Mouse (Mus musculus) cerebellum, postnatal 4 days (tissue): ENCODE data around the gene Sphk2.

Experiments used
- DNase-seq, 2 experiments: peaks; one replicate each; pipeline ENCODE4 v3.0.0; 2022; ENCODE audit warnings: low spot score in 2 of 2, mixed read lengths in 1 of 2

Gene Sphk2

GRCm38 (mm10) chr7:45717918-45718297, at the start of gene Sphk2:
Sphk2 (minus strand) TSS chr7:45718002.
- peak; percentile 97 to 98 for DNase-seq

GRCm38 (mm10) chr7:45767500-45767899, 49.7 kb upstream of the Sphk2 start:
- no peak for DNase-seq

- DNase-seq, result no peak
These were observed 49.0 kb upstream of the Sphk2 start for GRCm38 (mm10) chr7:45766764-45767163.

GRCm38 (mm10) chr7:45765995-45766394, 48.2 kb upstream of the Sphk2 start:
- DNase-seq, result no peak

- no peak for DNase-seq
These were observed 42.3 kb upstream of the Sphk2 start for GRCm38 (mm10) chr7:45760151-45760550.

- DNase-seq, result no peak
These were observed 41.6 kb upstream of the Sphk2 start for GRCm38 (mm10) chr7:45759400-45759799.

- DNase-seq, result no peak
These were observed 37.9 kb upstream of the Sphk2 start for GRCm38 (mm10) chr7:45755703-45756102.

- no peak for DNase-seq
These were observed 32.4 kb upstream of the Sphk2 start for GRCm38 (mm10) chr7:45750162-45750561.

GRCm38 (mm10) chr7:45749401-45749800, 31.6 kb upstream of the Sphk2 start:
- no peak for DNase-seq

GRCm38 (mm10) chr7:45748110-45748509, 30.3 kb upstream of the Sphk2 start:
- DNase-seq, result no peak

GRCm38 (mm10) chr7:45747450-45747849, 29.6 kb upstream of the Sphk2 start:
- DNase-seq, result no peak

GRCm38 (mm10) chr7:45746518-45746917, 28.7 kb upstream of the Sphk2 start:
- DNase-seq, result no peak

GRCm38 (mm10) chr7:45744387-45744786, 26.6 kb upstream of the Sphk2 start:
- peak; percentile 64 to 70 for DNase-seq

GRCm38 (mm10) chr7:45742338-45742737, 24.5 kb upstream of the Sphk2 start:
- DNase-seq, result no peak

- no peak for DNase-seq
These were observed 24.0 kb upstream of the Sphk2 start for GRCm38 (mm10) chr7:45741777-45742176.

- DNase-seq, result no peak
These were observed 23.5 kb upstream of the Sphk2 start for GRCm38 (mm10) chr7:45741308-45741707.

- no peak for DNase-seq
These were observed 22.0 kb upstream of the Sphk2 start for GRCm38 (mm10) chr7:45739820-45740219.

GRCm38 (mm10) chr7:45739162-45739763, 21.5 kb upstream of the Sphk2 start:
- DNase-seq, result peak; percentile 62 to 84

- no peak for DNase-seq
These were observed 15.7 kb upstream of the Sphk2 start for GRCm38 (mm10) chr7:45733477-45733876.

GRCm38 (mm10) chr7:45730727-45731431, 13.1 kb upstream of the Sphk2 start:
- peak in 1 of 2 experiments; percentile 53 for DNase-seq

- DNase-seq, result no peak
These were observed 9.8 kb upstream of the Sphk2 start for GRCm38 (mm10) chr7:45727625-45728024.

GRCm38 (mm10) chr7:45726419-45726818, 8.6 kb upstream of the Sphk2 start:
- no peak for DNase-seq

- no peak for DNase-seq
These were observed 7.9 kb upstream of the Sphk2 start, which contains the start of gene Spaca4 for GRCm38 (mm10) chr7:45725713-45726112. Spaca4 (minus strand) TSS chr7:45725813.
